In genomic region chr14:54159816-54160215, GRCm38 (mm10) we compare ENCODE assay signal across 23 mouse cellular contexts.
A peak's percentile ranks its signal among the peaks of the same experiment; 100 is the strongest.
DNase-seq lines count a peak whose midpoint lies in the region; ATAC-seq and TF ChIP-seq lines count a peak whose summit lies in the region.
"Had no signal": no experiment of that assay in that cellular context is flagged by ENCODE, and none has a peak within 500 bp of the region (broad histone marks: within the 10 kb centered on the region; RNA-seq: fewer than 3 reads in every experiment).

No protein-coding gene starts in this region.

- no peak overlapping the region for H3K4me2 ChIP-seq in forebrain, embryonic 11.5 days (ENCODE audit: low read depth, low read length, severe bottlenecking)
- H3K4me2 ChIP-seq: embryonic facial prominence, embryonic 13.5 days; embryonic facial prominence, embryonic 15.5 days; forebrain, embryonic 13.5 days; forebrain, embryonic 15.5 days had no signal

- no peaks in the 10 kb centered on the region for H3K9me3 ChIP-seq in heart, embryonic 10.5 days
- H3K9me3 ChIP-seq in forebrain, embryonic 11.5 days (ENCODE audit: control insufficient read depth, low read length): no peaks in the 10 kb centered on the region
- H3K9me3 ChIP-seq: embryonic facial prominence, embryonic 13.5 days; embryonic facial prominence, embryonic 15.5 days; forebrain, embryonic 10.5 days; forebrain, embryonic 13.5 days; forebrain, embryonic 15.5 days had no signal

- WGBS in heart, embryonic 10.5 days: 89% methylated on average over 7 of the region's 7 CpGs
- WGBS in thymus, adult 2 months: 95% methylated on average over 7 of the region's 7 CpGs
- 94% methylated on average over 7 of the region's 7 CpGs for WGBS in forebrain, embryonic 11.5 days

- no peak overlapping the region for H3K27ac ChIP-seq in heart, embryonic 10.5 days
- peak overlapping the region; percentile 72; the same call in 1 of the 2 replicates for H3K27ac ChIP-seq in thymus, adult 2 months (ENCODE audit: control insufficient read depth, insufficient read depth, low read length)
- H3K27ac ChIP-seq in forebrain, embryonic 11.5 days (ENCODE audit: low read depth, low read length): no peak overlapping the region
- H3K27ac ChIP-seq: embryonic facial prominence, embryonic 13.5 days; embryonic facial prominence, embryonic 15.5 days; forebrain, embryonic 10.5 days; forebrain, embryonic 13.5 days; forebrain, embryonic 15.5 days had no signal

- DNase-seq in heart, embryonic 10.5 days (ENCODE audit: low spot score): peak; percentile 74
- DNase-seq in heart, postnatal 25 days (ENCODE audit: low spot score): no peak
- no peak for DNase-seq in thymus, adult 2 months
- no peak for DNase-seq in thymus, postnatal 36 days
- DNase-seq in thymus, postnatal 4 days: peak; percentile 28
- no peak for DNase-seq in thymus, postnatal 10 days (ENCODE audit: low spot score in 2 of 2)
- no peak for DNase-seq in forebrain, embryonic 11.5 days (ENCODE audit: low spot score)
- DNase-seq: adrenal gland, adult 2 months; adrenal gland, postnatal 10 days; adrenal gland, postnatal 25 days; cerebellum, adult 11 months; cerebellum, adult 18-20 months; cerebellum, adult 8-10 months; cerebellum, adult 9-11 months; cerebellum, postnatal 14 days; cerebellum, postnatal 36 days; embryo, embryonic 11 days had no signal

- ATAC-seq in forebrain, embryonic 11.5 days (replicated peaks; ENCODE audit: low FRiP score): no peak
- ATAC-seq: forebrain, embryonic 13.5 days; forebrain, embryonic 15.5 days had no signal

- H3K4me1 ChIP-seq in heart, embryonic 10.5 days: peaks cover 36% of the 10 kb centered on the region
- H3K4me1 ChIP-seq in thymus, adult 2 months (replicated peaks; ENCODE audit: control insufficient read depth, insufficient read depth, low read length): peaks cover 49% of the 10 kb centered on the region
- no peaks in the 10 kb centered on the region for H3K4me1 ChIP-seq in forebrain, embryonic 11.5 days (replicated peaks; ENCODE audit: control insufficient read depth, insufficient read depth, low read length)
- H3K4me1 ChIP-seq: embryonic facial prominence, embryonic 15.5 days; forebrain, embryonic 10.5 days; forebrain, embryonic 13.5 days; forebrain, embryonic 15.5 days had no signal

- no peaks in the 10 kb centered on the region for H3K27me3 ChIP-seq in heart, embryonic 10.5 days (ENCODE audit: insufficient read depth, poor library complexity, severe bottlenecking)
- H3K27me3 ChIP-seq in thymus, adult 2 months (ENCODE audit: control insufficient read depth, insufficient read depth, low read length): no peaks in the 10 kb centered on the region
- H3K27me3 ChIP-seq in forebrain, embryonic 11.5 days (ENCODE audit: control insufficient read depth, insufficient read depth, low read length): no peaks in the 10 kb centered on the region
- H3K27me3 ChIP-seq: embryonic facial prominence, embryonic 13.5 days; embryonic facial prominence, embryonic 15.5 days; forebrain, embryonic 13.5 days; forebrain, embryonic 15.5 days had no signal

- no peak overlapping the region for H3K9ac ChIP-seq in forebrain, embryonic 11.5 days (ENCODE audit: low read length)
- H3K9ac ChIP-seq: embryonic facial prominence, embryonic 13.5 days; embryonic facial prominence, embryonic 15.5 days; forebrain, embryonic 13.5 days; forebrain, embryonic 15.5 days had no signal

- no peak for TF ChIP-seq CTCF in thymus, adult 2 months (IDR thresholded peaks at IDR 0.05; ENCODE audit: borderline replicate concordance, control insufficient read depth, extremely low read depth, insufficient read depth, low read length, poor library complexity)

- H3K4me3 ChIP-seq in heart, embryonic 10.5 days: no peak overlapping the region
- H3K4me3 ChIP-seq in thymus, adult 2 months (ENCODE audit: control insufficient read depth, insufficient read depth, low read length): peak overlapping the region; percentile 41
- H3K4me3 ChIP-seq in forebrain, embryonic 11.5 days (ENCODE audit: low read depth, low read length): no peak overlapping the region
- H3K4me3 ChIP-seq: embryonic facial prominence, embryonic 13.5 days; embryonic facial prominence, embryonic 15.5 days; erythroblast, embryonic 14.5 days; forebrain, embryonic 10.5 days; forebrain, embryonic 13.5 days; forebrain, embryonic 15.5 days had no signal

- intact Hi-C loops in heart, postnatal 25 days (cut with DNase I): no loop called here

- TF ChIP-seq POLR2A in thymus, adult 2 months (IDR thresholded peaks at IDR 0.05; ENCODE audit: control insufficient read depth, extremely low read depth, insufficient read depth, low read length, poor library complexity): no peak

- H3K36me3 ChIP-seq in heart, embryonic 10.5 days: no peaks in the 10 kb centered on the region
- no peaks in the 10 kb centered on the region; the same call in 1 of the 2 replicates for H3K36me3 ChIP-seq in thymus, adult 2 months (ENCODE audit: control insufficient read depth, insufficient read depth, low read length)
- no peaks in the 10 kb centered on the region for H3K36me3 ChIP-seq in forebrain, embryonic 11.5 days (ENCODE audit: control insufficient read depth, insufficient read depth, low read length)
- H3K36me3 ChIP-seq: embryonic facial prominence, embryonic 13.5 days; embryonic facial prominence, embryonic 15.5 days; forebrain, embryonic 10.5 days; forebrain, embryonic 15.5 days had no signal

Comparison
In these comparisons a context has a peak if more than half of its experiments do, and no peak if none do; other contexts are left out.
1. DNase-seq: peak in heart, embryonic 10.5 days (single experiment) and thymus, postnatal 4 days (single experiment); none in heart, postnatal 25 days (single experiment), thymus, adult 2 months (single experiment), thymus, postnatal 36 days (0 of 2), thymus, postnatal 10 days (0 of 2) and forebrain, embryonic 11.5 days (single experiment).